Mouse (Mus musculus) megakaryocyte-erythroid progenitor cell, adult 5-6 weeks (primary cell): ENCODE results near the gene Pigv. TPM values are rescaled to one million over a fixed set of nuclear protein-coding genes. Genes with fewer than 3 reads are reported as not detected.

Experiments used
- ATAC-seq: replicated peaks from 2 replicates; pipeline ENCODE4 v1.8.0; 2016; ENCODE audit warnings: mild to moderate bottlenecking, inconsistent platforms; ENCODE audit not compliant: severe bottlenecking, poor library complexity, low FRiP score, low TSS enrichment
- total RNA-seq, 2 experiments: library from RNA; stranded (forward) in 1 of 2; stranded (reverse) in 1 of 2; fragments of 200-1000, 215-1000 nt in 1 of 2; fragments of >200 nt in 1 of 2; fragmentation: Nextera tagmentation in 1 of 2; gene quantifications; 2 replicates each; pipeline ENCODE4 v1.2.3; 2014 to 2017

Gene Pigv
- total RNA-seq, 2 experiments from 2014 or later = 2.3 to 10.1 TPM

DNA sequence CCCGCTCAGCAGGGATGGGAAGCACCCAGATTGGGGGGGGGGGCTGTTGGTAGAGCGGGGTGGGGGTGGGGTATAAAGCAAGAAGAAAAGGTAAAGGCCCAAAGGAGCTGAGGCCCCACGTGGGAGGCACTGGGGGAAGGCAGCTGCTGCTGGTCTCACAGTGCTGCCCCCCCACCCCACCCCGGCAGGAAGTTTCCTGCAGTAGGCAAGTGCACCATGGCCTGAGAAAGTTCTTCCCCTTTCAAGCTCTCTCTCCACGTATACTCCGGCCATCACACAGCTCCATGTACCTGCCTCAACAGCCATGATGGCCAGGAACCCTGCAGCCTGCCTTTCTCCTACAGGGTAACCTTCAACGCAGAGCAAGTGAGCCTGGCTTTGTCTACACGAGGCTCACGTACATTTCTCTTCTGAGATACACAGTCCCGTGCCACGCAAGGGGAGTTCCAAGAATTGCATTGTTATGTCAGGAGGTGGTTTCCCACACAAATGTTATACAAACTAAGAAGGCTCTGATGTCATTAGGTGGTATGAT lies 50.2 kb downstream of the Pigv start:
- ATAC-seq = no peak

DNA sequence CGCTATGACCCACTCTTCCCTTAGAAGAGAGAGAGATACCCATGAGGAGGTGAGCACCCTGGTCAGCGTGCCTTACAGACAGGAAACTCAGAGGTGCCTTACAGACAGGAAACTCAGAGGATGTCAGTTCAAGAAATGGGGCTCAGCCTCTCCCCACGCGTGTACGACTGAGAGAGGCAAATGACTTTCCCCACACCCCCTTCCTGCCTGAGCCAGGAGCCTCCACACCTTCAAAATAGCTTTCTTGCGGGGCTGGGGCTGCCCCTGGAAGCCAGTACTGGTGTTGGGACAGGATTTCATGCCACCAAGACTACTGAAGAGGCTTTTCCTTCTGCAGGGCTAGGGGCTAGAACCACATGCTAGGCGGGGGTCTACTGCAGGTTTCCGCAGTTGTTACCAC lies 51.8 kb downstream of the Pigv start:
- ATAC-seq = no peak

DNA sequence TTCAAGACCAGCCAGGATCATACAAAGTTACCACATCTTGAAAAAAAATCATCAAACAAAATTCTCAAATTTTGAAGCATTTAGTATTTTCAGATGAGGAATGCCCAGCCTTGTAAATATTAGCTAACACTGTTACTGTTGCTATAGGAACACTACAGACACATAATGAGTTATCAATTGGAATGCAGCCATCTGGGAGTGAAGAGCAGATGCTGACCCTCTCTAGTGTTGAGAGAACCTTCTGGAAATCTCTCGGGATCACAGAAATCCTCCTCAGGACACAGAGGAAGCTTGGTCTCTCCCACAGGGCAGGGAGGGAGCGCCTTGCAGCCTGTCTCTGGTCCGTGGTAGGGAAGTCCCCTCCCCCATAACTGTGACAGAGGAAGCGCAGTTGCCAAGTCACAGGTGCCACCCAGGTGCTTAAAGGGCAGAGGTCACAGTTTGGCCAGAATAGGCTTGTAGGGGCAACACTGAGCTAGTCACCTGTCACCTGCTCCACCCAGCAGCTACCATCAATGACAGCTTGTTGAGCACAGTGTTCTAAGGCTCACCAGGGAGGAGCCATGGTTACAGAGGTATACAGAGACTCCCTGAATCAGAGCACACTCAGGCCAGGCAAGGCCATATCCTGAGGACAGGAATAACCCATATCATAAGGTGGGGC lies 52.8 kb downstream of the Pigv start:
- no peak for ATAC-seq

DNA sequence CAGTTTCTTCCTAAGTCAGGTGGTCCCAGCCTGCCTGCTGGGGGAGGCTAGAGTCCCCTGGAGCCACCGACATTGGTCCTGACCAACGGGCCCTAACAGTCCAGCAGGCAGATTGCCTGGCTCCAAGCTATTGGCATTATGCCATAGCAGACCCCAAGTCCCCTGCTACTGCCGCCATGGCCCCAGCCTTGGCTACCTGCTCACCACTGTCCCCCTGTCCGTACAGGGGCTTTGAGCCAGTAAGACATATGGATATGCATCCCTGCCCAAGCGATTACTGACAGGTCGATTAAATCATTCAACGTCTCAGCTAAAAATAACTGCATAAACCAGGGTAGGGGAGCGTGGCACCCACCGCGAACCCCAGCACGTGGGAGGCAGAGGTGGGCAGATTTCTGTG lies 54.5 kb downstream of the Pigv start:
- ATAC-seq = no peak

DNA sequence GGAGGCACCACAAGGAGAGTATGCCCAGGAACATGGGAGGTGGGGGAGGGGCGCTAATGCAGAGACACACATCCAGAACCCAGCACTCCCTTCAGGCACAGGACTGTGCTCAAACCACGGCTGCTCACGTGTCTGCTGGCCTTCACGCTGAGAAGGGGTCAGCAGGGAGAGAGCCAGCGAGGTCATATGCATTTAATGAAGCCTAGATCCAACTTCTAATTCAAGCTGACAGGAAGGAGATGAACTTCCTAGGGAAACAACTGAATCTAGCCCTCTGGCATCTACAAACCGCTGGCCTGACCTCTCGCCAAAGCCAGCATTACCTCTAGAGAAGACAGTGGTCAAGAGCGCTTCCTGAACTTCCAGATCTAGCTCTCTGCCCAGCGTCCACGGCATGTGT lies 57.0 kb downstream of the Pigv start:
- ATAC-seq = no peak

DNA sequence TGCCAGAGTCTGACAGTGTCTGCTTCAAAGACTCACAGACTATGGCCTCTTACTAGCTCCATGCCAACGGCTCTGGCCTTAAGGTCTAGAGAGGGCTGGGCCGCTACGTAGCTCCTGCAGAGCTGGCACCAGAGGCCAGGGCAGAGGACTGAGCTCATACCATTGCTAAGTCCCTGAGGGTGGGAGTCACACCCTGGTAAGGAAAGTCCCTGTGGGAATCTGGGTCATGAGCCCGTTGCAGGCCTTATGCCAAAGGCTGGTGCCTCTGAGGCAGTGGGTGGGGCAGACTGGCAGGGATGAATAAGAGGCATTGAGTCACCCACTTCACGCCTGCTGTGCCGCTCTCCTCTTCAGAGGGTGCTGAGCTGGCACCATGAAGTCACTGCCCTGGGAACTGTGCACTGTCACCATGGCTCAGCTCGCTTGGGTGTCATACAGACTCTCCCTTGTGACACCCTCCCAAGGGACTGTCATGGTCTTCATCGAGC lies 58.1 kb downstream of the Pigv start:
- ATAC-seq = no peak

DNA sequence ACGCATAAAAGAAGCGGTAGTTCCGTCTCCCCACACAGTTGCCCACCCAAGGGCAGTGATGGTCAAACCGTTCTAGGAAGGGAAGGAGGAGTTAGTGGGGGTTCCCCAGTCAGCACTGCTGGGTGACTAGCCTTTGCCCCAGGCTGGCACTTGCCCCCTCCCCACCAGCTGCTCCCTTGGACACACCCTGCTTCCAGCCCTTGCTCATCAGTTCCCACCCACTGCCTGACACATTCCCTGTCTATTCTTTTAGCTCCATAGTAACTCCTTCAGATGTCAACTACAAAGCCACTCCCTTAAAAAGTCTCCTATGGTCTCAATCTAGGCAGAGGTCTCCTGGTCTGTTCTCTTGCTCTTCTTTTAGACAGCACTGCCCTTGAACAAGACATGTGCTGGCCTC lies 58.6 kb downstream of the Pigv start:
- no peak for ATAC-seq

DNA sequence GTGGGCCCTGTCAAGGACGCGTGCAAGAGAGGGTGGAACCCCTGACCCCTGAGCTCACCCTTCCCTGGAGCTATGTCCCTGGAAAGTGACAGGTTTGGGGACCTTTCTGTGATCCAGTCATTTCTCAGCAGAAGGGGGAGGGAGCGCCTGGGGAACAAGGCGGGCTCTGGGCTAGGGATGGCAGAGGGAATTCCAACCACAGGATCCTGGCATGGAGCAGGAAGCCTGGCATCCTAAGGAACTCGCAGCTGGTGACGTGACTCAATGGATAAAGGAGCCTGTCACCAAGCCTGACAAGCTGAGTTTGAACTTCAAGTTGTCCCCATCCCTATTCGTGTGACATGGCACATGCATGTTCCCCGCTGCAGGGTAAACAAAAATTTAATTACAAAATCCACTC lies 59.4 kb downstream of the Pigv start:
- no peak for ATAC-seq

DNA sequence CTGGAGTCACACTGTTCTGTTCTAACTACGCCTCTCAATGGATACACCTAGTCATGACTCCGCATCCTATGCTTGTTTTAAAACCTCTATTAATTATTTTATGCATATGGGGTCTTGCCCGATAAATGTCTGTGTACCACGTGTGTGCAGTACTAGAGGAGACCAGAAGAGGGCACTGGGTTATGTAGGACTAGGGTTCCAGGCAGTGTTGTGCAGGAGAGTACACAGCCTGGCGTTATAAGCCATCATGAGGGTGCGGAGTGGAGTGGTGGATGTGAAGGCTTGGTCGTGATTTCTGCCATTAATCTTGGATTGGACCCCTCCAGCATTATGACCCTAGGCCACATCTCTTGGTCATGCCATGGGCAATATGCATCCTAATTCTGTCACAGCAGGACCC lies 60.0 kb downstream of the Pigv start:
- no peak for ATAC-seq

DNA sequence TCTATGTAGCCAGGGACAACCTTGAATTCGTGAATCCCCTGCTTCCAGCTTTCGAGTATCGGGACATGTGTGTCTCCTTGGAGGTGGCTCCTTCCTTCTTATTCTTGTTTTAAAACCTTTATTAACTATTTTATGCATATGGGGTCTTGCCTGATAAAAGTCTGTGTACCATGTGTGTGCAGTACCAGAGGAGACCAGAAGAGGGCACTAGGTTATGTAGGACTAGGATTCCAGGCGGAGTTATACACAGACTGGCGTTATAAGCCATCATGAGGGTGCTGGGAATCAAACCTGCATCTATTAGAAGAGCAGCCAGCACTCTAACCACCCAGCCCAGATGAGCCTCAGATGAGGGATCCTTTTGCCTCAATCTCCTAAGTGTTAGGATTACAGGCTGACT lies 60.6 kb downstream of the Pigv start:
- ATAC-seq = no peak

Other genes starting within 250 kb of the Pigv start
- not detected in 2 replicates for gene Tent5b, start 192.5 kb downstream of the Pigv start, total RNA-seq (2014; fragmentation: Nextera tagmentation)
- 0.28 TPM in 1 of 2 replicates, not detected in the other for gene Tent5b, start 192.5 kb downstream of the Pigv start, total RNA-seq (2017)
- gene Trnp1, start 174.1 kb downstream of the Pigv start, total RNA-seq (2014; fragmentation: Nextera tagmentation) = not detected in 2 replicates
- gene Trnp1, start 174.1 kb downstream of the Pigv start, total RNA-seq (2017) = 3.9 TPM in 1 of 2 replicates, not detected in the other
- gene Kdf1, start 153.7 kb downstream of the Pigv start, total RNA-seq (2014; fragmentation: Nextera tagmentation) = not detected in 2 replicates
- gene Kdf1, start 153.7 kb downstream of the Pigv start, total RNA-seq (2017) = not detected in 2 replicates
- 250 and 258 TPM in 2 replicates for gene Nudc, start 126.7 kb downstream of the Pigv start, total RNA-seq (2014; fragmentation: Nextera tagmentation)
- gene Nudc, start 126.7 kb downstream of the Pigv start, total RNA-seq (2017) = 271 and 301 TPM in 2 replicates
- not detected in 2 replicates for gene Nr0b2, start 119.3 kb downstream of the Pigv start, total RNA-seq (2014; fragmentation: Nextera tagmentation)
- gene Nr0b2, start 119.3 kb downstream of the Pigv start, total RNA-seq (2017) = not detected in 2 replicates
- gene Gpatch3, start 97.9 kb downstream of the Pigv start, total RNA-seq (2014; fragmentation: Nextera tagmentation) = 1.2 and 6.2 TPM in 2 replicates
- 16.9 and 29.6 TPM in 2 replicates for gene Gpatch3, start 97.9 kb downstream of the Pigv start, total RNA-seq (2017)
- 16.0 and 20.9 TPM in 2 replicates for gene Gpn2, start 88.3 kb downstream of the Pigv start, total RNA-seq (2014; fragmentation: Nextera tagmentation)
- 19.5 and 29.3 TPM in 2 replicates for gene Gpn2, start 88.3 kb downstream of the Pigv start, total RNA-seq (2017)
- 1.7 and 2.7 TPM in 2 replicates for gene Sfn, start 70.5 kb downstream of the Pigv start, total RNA-seq (2014; fragmentation: Nextera tagmentation)
- 1.3 and 2.0 TPM in 2 replicates for gene Sfn, start 70.5 kb downstream of the Pigv start, total RNA-seq (2017)
- 16.2 and 24.1 TPM in 2 replicates for gene Zdhhc18, start 22.5 kb downstream of the Pigv start, total RNA-seq (2014; fragmentation: Nextera tagmentation)
- 5.0 and 8.1 TPM in 2 replicates for gene Zdhhc18, start 22.5 kb downstream of the Pigv start, total RNA-seq (2017)
- 127 and 136 TPM in 2 replicates for gene Arid1a, start 84.1 kb upstream of the Pigv start, total RNA-seq (2014; fragmentation: Nextera tagmentation)
- gene Arid1a, start 84.1 kb upstream of the Pigv start, total RNA-seq (2017) = 28.2 and 29.6 TPM in 2 replicates
- 37.3 and 46.2 TPM in 2 replicates for gene Rps6ka1, start 215.2 kb upstream of the Pigv start, total RNA-seq (2014; fragmentation: Nextera tagmentation)
- 16.3 and 36.1 TPM in 2 replicates for gene Rps6ka1, start 215.2 kb upstream of the Pigv start, total RNA-seq (2017)